Mouse (Mus musculus) ES-Bruce4 (cell line): Measurements from ENCODE around the gene Zfp979.

Experiments
- CTCF ChIP-seq: IDR thresholded peaks from one replicate; pipeline ENCODE4 v1.8.1; 2011; ENCODE audit warnings: low read depth, low read length
- EP300 ChIP-seq: IDR thresholded peaks from 2 replicates; pipeline ENCODE4 v1.6.1; 2011; ENCODE audit warnings: low read depth, low read length; ENCODE audit not compliant: insufficient read depth
- POLR2A ChIP-seq: IDR thresholded peaks from one replicate; pipeline ENCODE4 v1.8.1; 2011; ENCODE audit warnings: low read length; ENCODE audit not compliant: insufficient read depth

- TF ChIP-seq CTCF (no peak), POLR2A (no peak), EP300 (no peak)
These were observed 38.5 kb downstream of the Zfp979 start for GRCm38 (mm10) chr4:147603806-147604205.
